Mouse (Mus musculus) gastrocnemius, adult 18-20 months (tissue): Measurements from ENCODE around the gene Zfp978. TPM values are rescaled to one million over a fixed set of nuclear protein-coding genes. Genes with fewer than 3 reads are reported as not detected.

ENCODE experiments used
- total RNA-seq, 2 experiments: library from RNA; stranded (reverse); gene quantifications; 2 replicates each; pipeline ENCODE4 v1.2.3; 2021

Zfp978 gene
- total RNA-seq, 2 experiments from 2014 or later: not detected

Other genes starting within 250 kb of the Zfp978 start
- gene Zfp991, start 229.3 kb upstream of the Zfp978 start, total RNA-seq: 1 to 10 TPM in 1 of 2 experiments, under 1 TPM in 1; 0.88 to 1.0 TPM
- not detected for gene Zfp988, start 55.6 kb upstream of the Zfp978 start, total RNA-seq
- 1 to 10 TPM; 1.8 to 2.8 TPM for gene Zfp982, start 131.1 kb downstream of the Zfp978 start, total RNA-seq
- not detected for gene Gm16503, start 178.9 kb downstream of the Zfp978 start, total RNA-seq
- under 1 TPM in 1 of 2 experiments, not detected in 1; 0.07 TPM for gene Zfp985, start 192.0 kb downstream of the Zfp978 start, total RNA-seq